Mouse (Mus musculus) hindbrain, embryonic 12.5 days (tissue): ENCODE data around the gene Ighmbp2. TPM values are rescaled to one million over a fixed set of nuclear protein-coding genes. Genes with fewer than 3 reads are reported as not detected.

Source experiments
- ATAC-seq: fragments of 200-750 bp; cut with Nextera tagmentation; 2 replicates; pipeline ENCODE4 v1.8.0; 2017; ENCODE audit warnings: moderate TSS enrichment; ENCODE audit not compliant: low FRiP score
- H3K27ac ChIP-seq: fragments of 300-500 bp; sonication (generic); 2 replicates; pipeline ENCODE4 v1.5.1; 2016; ENCODE audit warnings: mild to moderate bottlenecking
- H3K27me3 ChIP-seq: fragments of 300-500 bp; sonication (generic); 2 replicates; pipeline ENCODE4 v1.6.1; 2016; ENCODE audit warnings: mild to moderate bottlenecking
- H3K36me3 ChIP-seq: fragments of 300-500 bp; sonication (generic); 2 replicates; pipeline ENCODE4 v1.6.1; 2016; ENCODE audit warnings: mild to moderate bottlenecking
- H3K4me1 ChIP-seq: fragments of 300-500 bp; sonication (generic); 2 replicates; pipeline ENCODE4 v1.6.1; 2016
- H3K4me2 ChIP-seq: fragments of 300-500 bp; sonication (generic); replicated peaks from 2 replicates; pipeline ENCODE4 v1.6.1; 2016; ENCODE audit warnings: mild to moderate bottlenecking
- H3K4me3 ChIP-seq: fragments of 300-500 bp; sonication (generic); 2 replicates; pipeline ENCODE4 v1.5.1; 2016; ENCODE audit warnings: mild to moderate bottlenecking
- H3K9ac ChIP-seq: fragments of 300-500 bp; sonication (generic); 2 replicates; pipeline ENCODE4 v1.6.1; 2016; ENCODE audit warnings: mild to moderate bottlenecking, moderate library complexity
- H3K9me3 ChIP-seq: fragments of 300-500 bp; sonication (generic); replicated peaks from 2 replicates; pipeline ENCODE4 v1.6.1; 2016; ENCODE audit warnings: mild to moderate bottlenecking
- WGBS: fragments of 180-500 bp; shearing (Covaris S2); methylation state at CpG from one replicate; pipeline ENCODE4 v1.1.7; 2016; 5-methylcytosine and 5-hydroxymethylcytosine counted together
- polyA plus RNA-seq: library from polyadenylated mRNA; unstranded; fragments of >200 nt; fragmentation: Nextera tagmentation; extraction: Ambion mirVana; gene quantifications from 2 replicates; pipeline ENCODE4 v1.2.1, GENCODE M21; 2016

Ighmbp2 gene
- polyA plus RNA-seq, 1 experiment from 2014 or later, result 11.8 TPM

DNA sequence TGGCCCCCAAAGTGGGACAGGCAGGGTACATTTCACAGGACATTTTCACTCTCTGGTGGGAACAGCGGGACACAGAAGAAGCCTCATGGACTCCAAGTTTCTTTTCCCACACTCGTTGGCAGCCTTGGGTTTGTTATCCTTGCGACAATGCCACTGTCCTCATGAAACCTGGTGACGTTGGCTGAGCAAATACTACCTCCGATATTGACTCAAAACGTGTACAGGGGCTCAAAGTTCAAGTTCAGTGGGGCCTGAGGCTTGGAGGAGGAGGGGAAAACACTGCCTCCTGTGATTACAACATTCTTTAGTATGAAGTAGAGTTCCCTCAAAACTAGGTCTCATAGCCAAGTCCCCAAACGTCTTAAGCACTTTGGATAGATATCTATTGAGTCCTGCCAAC, 37.3 kb upstream of the Ighmbp2 start:
- peaks cover 48% of the 10 kb centered on the region for H3K27me3 ChIP-seq
- no peaks in the 10 kb centered on the region for H3K36me3 ChIP-seq
- H3K4me2 ChIP-seq, result no peak overlapping the region
- H3K27ac ChIP-seq, result no peak overlapping the region
- H3K4me1 ChIP-seq, result peaks cover 23% of the 10 kb centered on the region
- ATAC-seq, result no peak
- H3K9me3 ChIP-seq, result no peaks in the 10 kb centered on the region
- no peak overlapping the region for H3K4me3 ChIP-seq
- H3K9ac ChIP-seq, result no peak overlapping the region
- WGBS, result 84% methylated on average over 7 of the region's 7 CpGs

DNA sequence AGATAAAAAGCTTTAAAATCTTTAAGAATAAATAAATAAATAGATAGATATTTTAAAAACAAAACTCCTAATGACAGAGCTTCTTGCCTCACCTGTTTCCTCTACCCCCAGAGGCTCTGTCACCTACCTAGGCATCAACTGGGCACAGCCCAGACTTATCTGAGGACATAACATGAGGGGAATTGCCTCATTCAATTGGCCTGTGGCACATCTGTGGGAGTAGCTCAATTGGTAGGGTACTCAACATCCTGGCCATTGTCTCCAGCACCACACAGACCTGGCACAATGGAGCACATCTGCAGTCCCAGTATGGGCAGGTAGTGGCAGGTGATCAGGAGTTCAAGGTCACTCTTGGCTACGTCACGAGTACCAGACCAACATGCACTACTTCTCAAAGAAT, 36.5 kb upstream of the Ighmbp2 start:
- Histone ChIP-seq H3K9me3 (no peaks in the 10 kb centered on the region), H3K9ac (no peak overlapping the region), H3K36me3 (no peaks in the 10 kb centered on the region), H3K4me1 (peaks cover 20% of the 10 kb centered on the region), H3K27ac (no peak overlapping the region), H3K4me2 (no peak overlapping the region), H3K4me3 (no peak overlapping the region), H3K27me3 (peaks cover 45% of the 10 kb centered on the region)
- 79% methylated on average over 2 of the region's 2 CpGs for WGBS
- ATAC-seq, result no peak

DNA sequence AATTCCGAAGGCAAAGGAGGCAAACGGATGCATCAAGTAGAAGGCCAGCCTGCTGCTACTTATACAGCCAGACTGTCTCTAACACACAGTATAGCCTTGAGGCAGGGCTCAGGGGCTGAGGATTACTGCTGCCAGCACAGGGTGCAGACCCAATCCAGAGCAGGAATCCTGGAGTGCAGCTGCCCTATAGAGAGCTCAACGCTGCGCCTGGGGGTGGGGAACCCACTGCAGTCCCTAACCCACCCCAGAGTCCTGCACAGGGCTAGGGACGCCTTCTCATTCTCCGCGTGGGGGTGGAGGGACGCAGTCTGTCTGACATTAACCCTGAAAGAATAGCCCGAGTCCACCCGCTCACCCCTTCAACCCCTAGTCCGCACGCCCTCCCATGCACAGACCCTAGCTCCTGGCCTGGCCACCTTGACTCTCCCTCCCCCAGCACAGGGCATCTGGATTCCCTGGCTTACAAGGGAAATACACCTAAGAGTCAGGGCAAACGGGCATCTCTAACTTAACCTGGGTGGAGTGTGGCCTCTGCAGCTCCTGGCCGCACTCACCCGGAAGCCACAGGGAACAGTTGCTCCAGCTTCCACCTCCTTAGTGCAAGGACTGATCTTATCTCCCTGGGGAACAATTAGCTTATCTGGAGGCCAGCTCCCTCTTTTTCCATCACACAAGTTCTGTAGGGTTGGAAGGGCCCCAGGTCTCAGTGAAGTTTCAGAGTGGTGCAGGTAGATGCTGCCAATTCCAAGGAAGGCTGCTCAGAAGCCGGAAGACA, 24.5 kb upstream of the Ighmbp2 start:
- 52% methylated on average over 16 of the region's 16 CpGs for WGBS
- no peaks in the 10 kb centered on the region; the same call in 1 of the 2 replicates for H3K27me3 ChIP-seq

DNA sequence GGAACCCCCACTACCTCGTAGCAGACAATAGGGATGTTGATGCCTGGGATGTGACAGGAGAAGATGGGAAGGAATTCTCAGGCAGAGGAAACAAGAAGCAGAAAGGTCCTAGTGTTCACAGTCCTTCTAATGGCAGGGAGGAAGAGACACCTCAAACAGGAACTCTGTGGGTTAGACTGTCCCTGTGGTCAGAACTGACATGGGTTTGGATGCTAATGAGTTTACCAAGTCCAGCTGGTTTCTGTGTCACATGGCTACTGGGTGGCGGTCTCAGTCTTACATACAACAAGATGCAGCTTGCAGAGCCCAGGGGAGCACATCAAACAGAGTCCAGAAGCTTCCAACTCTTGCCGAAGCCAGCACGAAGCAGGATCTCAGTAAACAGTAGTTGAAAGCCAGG, 21.2 kb upstream of the Ighmbp2 start:
- no peak overlapping the region for H3K27ac ChIP-seq
- ATAC-seq, result no peak
- 78% methylated on average over 4 of the region's 4 CpGs for WGBS

More for the DNA sequence above, 24.5 kb upstream of the Ighmbp2 start:
- Histone ChIP-seq H3K4me2 (no peak overlapping the region), H3K27ac (no peak overlapping the region), H3K4me1 (no peaks in the 10 kb centered on the region), H3K9ac (0 out of 2 replicates have a peak overlapping the region, but pooled peaks have one; percentile 4), H3K36me3 (no peaks in the 10 kb centered on the region), H3K4me3 (no peak overlapping the region), H3K9me3 (no peaks in the 10 kb centered on the region)
- no peak for ATAC-seq

DNA sequence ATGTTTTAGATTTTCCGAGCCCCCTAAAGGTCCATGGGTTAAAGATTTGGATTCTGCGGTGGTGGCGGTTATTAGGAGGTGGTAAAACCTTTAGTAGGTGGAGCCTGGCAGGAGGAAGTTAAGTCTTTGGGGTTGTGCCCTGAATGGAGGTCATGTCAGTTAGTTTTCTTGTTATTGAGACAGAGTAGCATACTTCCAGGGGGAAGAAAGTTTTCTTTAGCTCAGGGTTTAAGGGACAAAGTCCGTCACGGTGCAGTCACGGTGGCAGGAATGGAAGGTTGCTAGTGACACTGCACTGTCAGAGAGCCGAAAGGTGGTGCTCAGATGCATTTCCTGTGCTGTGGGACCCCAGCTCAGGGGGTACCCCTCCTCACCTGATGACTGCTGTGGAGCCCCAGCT, 15.0 kb upstream of the Ighmbp2 start:
- no peak for ATAC-seq
- Histone ChIP-seq H3K4me1 (no peaks in the 10 kb centered on the region), H3K36me3 (no peaks in the 10 kb centered on the region), H3K9me3 (no peaks in the 10 kb centered on the region), H3K9ac (no peak overlapping the region), H3K27me3 (no peaks in the 10 kb centered on the region), H3K27ac (no peak overlapping the region), H3K4me2 (no peak overlapping the region), H3K4me3 (no peak overlapping the region)
- WGBS, result 89% methylated on average over 7 of the region's 7 CpGs

More for the DNA sequence above, 21.2 kb upstream of the Ighmbp2 start:
- Histone ChIP-seq H3K9me3 (no peaks in the 10 kb centered on the region), H3K27me3 (no peaks in the 10 kb centered on the region; the same call in 1 of the 2 replicates), H3K36me3 (no peaks in the 10 kb centered on the region), H3K4me2 (no peak overlapping the region), H3K4me3 (no peak overlapping the region), H3K4me1 (no peaks in the 10 kb centered on the region), H3K9ac (no peak overlapping the region)

DNA sequence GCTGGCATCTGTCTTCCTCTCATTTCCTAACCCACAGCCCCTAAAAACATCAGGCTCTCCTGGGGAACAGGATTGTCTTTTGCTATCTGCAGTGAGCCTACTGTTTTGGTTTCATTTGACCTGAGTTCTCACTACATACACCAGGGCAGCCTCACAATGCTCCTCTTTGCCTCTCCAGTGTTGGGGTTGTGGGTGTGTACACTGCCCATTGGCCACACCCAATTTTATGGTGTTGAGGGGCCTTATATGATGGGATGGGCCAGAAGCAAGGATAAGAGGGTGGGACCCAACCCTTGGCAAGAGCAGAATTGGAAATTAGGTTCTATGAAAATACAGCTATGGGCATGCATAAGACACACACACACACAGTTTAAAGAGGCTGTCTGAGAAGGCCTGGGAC, 14.2 kb upstream of the Ighmbp2 start:
- Histone ChIP-seq H3K4me1 (no peaks in the 10 kb centered on the region), H3K27ac (no peak overlapping the region), H3K9me3 (no peaks in the 10 kb centered on the region), H3K36me3 (no peaks in the 10 kb centered on the region), H3K27me3 (no peaks in the 10 kb centered on the region), H3K4me2 (no peak overlapping the region), H3K4me3 (no peak overlapping the region), H3K9ac (no peak overlapping the region)
- no peak for ATAC-seq

DNA sequence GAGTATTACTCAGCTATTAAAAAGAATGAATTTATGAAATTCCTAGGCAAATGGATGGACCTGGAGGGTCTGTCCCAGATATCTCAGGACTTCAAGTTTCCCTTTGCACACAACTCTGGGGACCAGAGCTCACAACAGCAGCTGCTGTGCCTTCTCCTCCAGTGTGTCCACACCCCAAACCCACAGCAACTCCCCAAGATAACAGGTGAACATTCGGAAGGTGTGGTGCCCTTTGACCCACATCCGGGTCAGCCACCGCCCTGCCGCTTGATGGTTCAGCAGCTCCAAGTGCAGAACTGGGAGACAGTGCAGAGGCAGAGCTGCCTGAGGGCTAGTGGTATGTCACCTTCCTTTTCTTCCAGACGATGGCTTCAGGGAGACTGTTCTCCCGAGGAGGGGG, 12.4 kb upstream of the Ighmbp2 start:
- no peaks in the 10 kb centered on the region for H3K27me3 ChIP-seq
- no peak for ATAC-seq
- H3K4me3 ChIP-seq, result no peak overlapping the region
- H3K27ac ChIP-seq, result no peak overlapping the region
- H3K9ac ChIP-seq, result no peak overlapping the region
- no peaks in the 10 kb centered on the region for H3K9me3 ChIP-seq
- H3K36me3 ChIP-seq, result peaks cover 13% of the 10 kb centered on the region
- 92% methylated on average over 6 of the region's 6 CpGs for WGBS
- no peaks in the 10 kb centered on the region for H3K4me1 ChIP-seq
- no peak overlapping the region for H3K4me2 ChIP-seq

DNA sequence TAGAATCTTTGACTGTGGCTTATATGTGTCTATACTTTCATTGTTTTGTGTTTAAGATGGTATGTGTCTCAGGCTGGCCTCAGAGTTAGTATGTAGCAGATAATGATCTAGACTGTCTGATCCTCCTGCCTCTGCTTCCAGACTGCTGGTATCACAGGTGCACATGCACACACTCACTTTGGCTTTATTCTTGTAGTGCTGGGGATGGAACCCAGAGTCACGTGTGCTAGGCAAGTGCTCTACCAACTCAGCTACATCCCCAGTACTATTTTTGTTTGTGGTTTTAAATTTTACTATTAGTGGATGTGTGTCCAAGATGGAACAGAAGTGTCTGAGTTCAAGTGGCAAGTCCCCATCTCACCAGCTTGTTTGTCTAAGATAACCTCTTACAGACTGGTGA, 10.2 kb upstream of the Ighmbp2 start:
- Histone ChIP-seq H3K27me3 (no peaks in the 10 kb centered on the region), H3K9me3 (no peaks in the 10 kb centered on the region), H3K9ac (no peak overlapping the region), H3K36me3 (peaks cover 32% of the 10 kb centered on the region), H3K4me1 (no peaks in the 10 kb centered on the region), H3K4me3 (no peak overlapping the region), H3K27ac (no peak overlapping the region), H3K4me2 (no peak overlapping the region)
- 86% methylated on average over 1 of the region's 1 CpGs for WGBS
- ATAC-seq, result no peak

DNA sequence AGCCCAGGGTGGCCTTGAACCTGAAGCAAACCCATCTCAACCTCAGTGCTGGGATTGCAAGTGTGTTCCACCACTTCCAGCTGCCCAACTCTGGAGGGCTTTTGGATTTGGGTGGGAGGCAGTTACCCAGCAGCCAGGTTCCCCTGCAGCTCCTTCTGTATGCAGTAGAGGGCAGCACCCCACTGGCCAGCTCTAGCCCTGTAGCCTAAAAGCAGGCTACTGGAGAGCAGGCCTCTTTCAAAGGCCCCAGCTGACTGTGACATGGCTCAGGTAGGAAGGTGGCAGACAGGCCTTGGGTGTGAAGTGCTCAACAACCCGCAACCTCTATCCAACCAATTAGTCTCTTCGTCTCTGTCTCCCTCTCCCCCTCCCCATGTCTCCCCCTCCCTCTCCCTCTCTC, 9.2 kb upstream of the Ighmbp2 start:
- Histone ChIP-seq H3K36me3 (peaks cover 40% of the 10 kb centered on the region), H3K27me3 (no peaks in the 10 kb centered on the region), H3K9me3 (no peaks in the 10 kb centered on the region), H3K4me1 (no peaks in the 10 kb centered on the region), H3K4me3 (no peak overlapping the region), H3K27ac (no peak overlapping the region), H3K9ac (no peak overlapping the region), H3K4me2 (no peak overlapping the region)
- peak; percentile 76 for ATAC-seq
- WGBS, result 70% methylated on average over 2 of the region's 2 CpGs

DNA sequence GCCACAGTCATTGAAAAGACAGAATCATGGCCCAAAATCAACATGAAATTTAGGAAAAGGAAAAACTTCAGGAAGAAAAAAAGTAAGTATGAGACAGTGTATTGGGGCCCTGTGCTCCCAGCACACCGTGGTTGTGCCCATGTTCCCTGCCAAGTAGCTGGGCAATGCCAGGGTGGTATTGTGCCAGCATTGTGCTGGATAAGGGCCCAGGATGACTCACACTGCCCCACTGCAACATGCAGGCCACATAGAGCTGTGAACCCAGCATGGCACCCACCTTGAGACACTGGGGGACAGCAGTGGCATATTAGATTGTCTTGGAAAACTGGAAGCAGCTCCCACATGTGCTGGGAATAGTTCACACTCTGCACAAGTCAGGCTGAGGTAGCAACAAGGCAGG, 6.2 kb upstream of the Ighmbp2 start:
- Histone ChIP-seq H3K4me3 (no peak overlapping the region), H3K27ac (no peak overlapping the region), H3K4me2 (no peak overlapping the region), H3K27me3 (no peaks in the 10 kb centered on the region), H3K36me3 (peaks cover 61% of the 10 kb centered on the region), H3K4me1 (no peaks in the 10 kb centered on the region), H3K9ac (no peak overlapping the region), H3K9me3 (no peaks in the 10 kb centered on the region)
- WGBS, result 95% methylated on average over 1 of the region's 1 CpGs
- ATAC-seq, result no peak

DNA sequence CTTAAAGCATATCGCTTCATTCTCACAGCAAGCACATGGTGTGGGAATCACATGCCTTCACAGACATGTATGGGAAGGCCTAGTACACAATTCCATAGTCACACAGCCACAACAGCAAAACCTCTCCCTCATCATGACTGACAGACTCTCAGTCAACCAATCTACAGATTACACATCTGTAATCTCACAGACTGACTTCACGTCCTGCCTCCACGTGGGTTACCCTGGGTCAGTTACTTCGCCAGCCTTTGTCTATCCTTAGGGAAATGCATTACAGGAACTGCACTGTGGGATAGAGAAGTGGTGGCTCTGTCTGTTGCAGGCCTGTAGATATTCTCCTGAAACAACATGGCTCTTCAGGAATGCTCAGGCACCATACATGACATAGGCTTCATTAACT, 931 bp downstream of the Ighmbp2 start:
- no peak for ATAC-seq
- Histone ChIP-seq H3K27ac (no peak overlapping the region), H3K27me3 (no peaks in the 10 kb centered on the region), H3K4me1 (peaks cover 20% of the 10 kb centered on the region), H3K9ac (peak overlapping the region; percentile 82), H3K36me3 (peaks cover 47% of the 10 kb centered on the region), H3K4me2 (peak overlapping the region; percentile 67), H3K9me3 (no peaks in the 10 kb centered on the region), H3K4me3 (peak overlapping the region; percentile 80)
- 79% methylated on average over 4 of the region's 4 CpGs for WGBS

DNA sequence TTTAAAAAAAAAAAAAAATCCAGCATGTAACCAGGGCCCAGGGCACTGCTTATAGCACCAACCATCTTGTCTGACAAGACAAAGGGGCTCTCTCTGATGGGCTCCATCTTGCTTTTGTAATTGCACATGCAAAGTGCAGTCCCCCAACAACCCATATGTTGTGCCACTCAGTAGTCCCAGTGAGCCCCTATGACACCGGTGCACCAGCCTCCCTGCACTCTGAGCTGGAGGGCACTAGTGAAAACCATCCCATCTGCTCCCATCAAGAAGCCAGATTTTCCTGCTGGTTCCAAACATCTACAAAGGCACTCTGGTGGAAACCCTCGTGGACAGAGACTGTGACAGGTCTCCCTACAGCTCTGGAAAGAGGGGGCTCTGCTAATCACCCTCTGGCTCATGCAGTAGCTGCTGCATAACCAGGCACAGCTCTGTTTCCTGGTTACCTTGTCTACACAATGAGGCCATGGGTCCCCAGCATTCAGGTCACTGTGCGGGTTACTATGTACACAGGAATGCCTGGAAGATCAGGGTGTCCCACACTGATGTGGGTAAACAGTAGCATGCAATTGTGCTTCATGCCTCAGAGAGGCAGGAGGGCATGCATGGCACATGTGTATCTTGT, 7.0 kb downstream of the Ighmbp2 start:
- peaks cover 84% of the 10 kb centered on the region for H3K36me3 ChIP-seq
- ATAC-seq, result no peak
- no peaks in the 10 kb centered on the region for H3K9me3 ChIP-seq
- no peak overlapping the region for H3K4me3 ChIP-seq
- 89% methylated on average over 3 of the region's 3 CpGs for WGBS
- no peak overlapping the region for H3K4me2 ChIP-seq
- no peaks in the 10 kb centered on the region for H3K4me1 ChIP-seq
- H3K27me3 ChIP-seq, result no peaks in the 10 kb centered on the region
- no peak overlapping the region for H3K27ac ChIP-seq
- no peak overlapping the region for H3K9ac ChIP-seq

DNA sequence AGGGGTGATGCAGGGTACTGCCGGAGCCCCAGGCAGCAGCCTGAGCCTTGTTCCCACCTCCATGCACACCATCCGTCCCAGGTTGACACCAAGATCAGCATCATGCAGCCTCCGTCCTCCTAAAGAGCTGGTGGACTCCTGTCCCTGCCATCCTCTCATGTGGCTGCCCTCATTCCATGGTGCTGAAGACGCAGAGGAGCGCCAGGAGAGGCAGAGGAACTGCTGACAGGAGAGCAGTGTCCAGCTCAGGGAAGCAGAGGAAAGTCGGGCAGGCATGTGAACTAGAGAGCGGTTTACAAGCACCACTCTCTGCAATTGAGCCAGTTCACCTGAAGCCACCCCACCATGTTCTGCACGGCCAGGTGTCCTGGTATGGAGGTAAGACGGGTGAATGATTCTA, 9.5 kb downstream of the Ighmbp2 start:
- H3K27me3 ChIP-seq, result no peaks in the 10 kb centered on the region
- H3K4me2 ChIP-seq, result no peak overlapping the region
- no peak overlapping the region for H3K9ac ChIP-seq
- no peak overlapping the region for H3K27ac ChIP-seq
- no peaks in the 10 kb centered on the region for H3K9me3 ChIP-seq
- H3K4me1 ChIP-seq, result no peaks in the 10 kb centered on the region
- no peak overlapping the region for H3K4me3 ChIP-seq
- H3K36me3 ChIP-seq, result peaks cover 93% of the 10 kb centered on the region
- no peak for ATAC-seq
- 92% methylated on average over 9 of the region's 9 CpGs for WGBS
